Mouse (Mus musculus) erythroblast, embryonic 14.5 days (primary cell): ENCODE data around the gene Map4.

ENCODE experiments used
- GATA1 ChIP-seq: IDR thresholded peaks from 2 replicates; pipeline ENCODE4 v1.6.1; 2012; ENCODE audit warnings: low read length, inconsistent platforms, mixed read lengths
- TAL1 ChIP-seq: IDR thresholded peaks from 3 replicates; pipeline ENCODE4 v1.6.1; 2012; ENCODE audit warnings: low read length, inconsistent platforms, mixed read lengths

DNA sequence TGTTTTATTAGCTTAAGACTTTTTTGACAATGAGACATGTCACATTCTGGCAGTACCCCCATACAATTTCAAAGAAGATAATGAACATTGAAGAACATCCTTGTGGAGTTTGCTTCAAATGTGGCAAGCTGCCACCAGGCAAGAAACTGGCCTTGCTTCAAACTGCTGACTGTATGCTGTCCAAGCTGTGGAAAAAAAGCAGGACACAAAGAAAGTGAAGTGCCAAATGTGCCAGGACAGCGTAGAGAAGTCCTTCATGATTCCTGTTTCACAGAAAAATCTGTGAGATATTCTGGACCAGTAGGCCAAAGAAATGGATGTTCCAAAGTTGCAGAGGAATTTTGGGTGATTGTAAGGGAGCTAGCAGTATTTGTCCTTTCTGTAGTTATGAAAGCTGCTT is 57.8 kb downstream of the Map4 start:
- TF ChIP-seq GATA1 (no peak), TAL1 (no peak)
